Mouse (Mus musculus): ENCODE measurements around the gene Hdac4.

DNA sequence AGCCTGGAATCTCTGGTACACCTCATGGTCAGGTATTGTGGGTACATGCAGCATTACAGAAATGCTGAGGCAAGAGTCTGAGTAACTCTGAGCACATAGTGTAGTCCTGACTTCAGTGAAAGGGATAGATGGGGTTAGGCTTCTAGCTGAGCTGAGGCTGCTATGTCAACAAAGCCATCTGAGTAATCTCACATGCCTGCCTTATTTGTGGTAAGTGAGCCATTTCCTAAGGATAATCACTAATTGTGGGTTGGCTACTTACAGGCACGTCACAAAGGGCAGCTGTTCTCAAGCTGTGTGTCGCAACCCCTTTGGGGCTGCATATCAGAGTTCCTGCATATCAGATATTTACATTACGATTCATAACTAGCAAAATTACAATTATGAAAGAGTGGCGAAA lies 239.3 kb downstream of the Hdac4 start:
- TF ChIP-seq CTCF (IDR thresholded peaks at IDR 0.05; ENCODE audit: borderline replicate concordance, insufficient read depth, low read length), result no peak
- TF ChIP-seq POLR2A (IDR thresholded peaks at IDR 0.05; ENCODE audit: low read depth, low read length), result no peak
